Mouse (Mus musculus) regulatory T cell (primary cell): ENCODE results near the gene Gm45261.

ENCODE experiments used
- in situ Hi-C: fragments of 300-600 bp; cut with MboI, MseI; formaldehyde crosslinking; loops from one replicate; pipeline ENCODE4 v1.15.1; 2025; ENCODE audit warnings: high pct_unique_total_duplicates

The Gm45261 gene

GRCm38 (mm10) chr1:80461348-80461747 is at the start of gene Gm45261:
TSS of gene Gm45261 (minus strand) at chr1:80461448.
- in situ Hi-C loops, result no loop called here

GRCm38 (mm10) chr1:80504757-80505156 is 43.5 kb upstream of the Gm45261 start:
- in situ Hi-C loops, result no loop called here

GRCm38 (mm10) chr1:80504081-80504480 is 42.8 kb upstream of the Gm45261 start:
- in situ Hi-C loops, result no loop called here

GRCm38 (mm10) chr1:80502456-80503165 is 41.4 kb upstream of the Gm45261 start:
- in situ Hi-C loops, result no loop called here

- in situ Hi-C loops, result loop anchor here (10.0 kb wide), 1 partner anchor 64 kb away; no protein-coding TSS in a partner anchor
Observed at GRCm38 (mm10) chr1:80499264-80499663, 38.0 kb upstream of the Gm45261 start.

- in situ Hi-C loops, result loop anchor here (10.0 kb wide), 1 partner anchor 62 kb away; no protein-coding TSS in a partner anchor
Observed at GRCm38 (mm10) chr1:80496360-80496759, 35.1 kb upstream of the Gm45261 start.

- in situ Hi-C loops, result no loop called here
Observed at GRCm38 (mm10) chr1:80483419-80483818, 22.2 kb upstream of the Gm45261 start.

- in situ Hi-C loops, result no loop called here
Observed at GRCm38 (mm10) chr1:80474942-80475341, 13.7 kb upstream of the Gm45261 start.

GRCm38 (mm10) chr1:80472395-80472794 is 11.1 kb upstream of the Gm45261 start:
- in situ Hi-C loops, result no loop called here

- in situ Hi-C loops, result no loop called here
Observed at GRCm38 (mm10) chr1:80459923-80460322, 1.3 kb downstream of the Gm45261 start.

- in situ Hi-C loops, result no loop called here
Observed at GRCm38 (mm10) chr1:80459477-80459876, 1.8 kb downstream of the Gm45261 start.

GRCm38 (mm10) chr1:80453971-80454370 is 7.3 kb downstream of the Gm45261 start:
- in situ Hi-C loops, result loop anchor here (5.0 kb wide), 1 partner anchor 42 kb away; no protein-coding TSS in a partner anchor

- in situ Hi-C loops, result loop anchor here (5.0 kb wide), 1 partner anchor 40 kb away; no protein-coding TSS in a partner anchor
Observed at GRCm38 (mm10) chr1:80451914-80452549, 9.2 kb downstream of the Gm45261 start.

- in situ Hi-C loops, result no loop called here
Observed at GRCm38 (mm10) chr1:80447554-80447953, 13.7 kb downstream of the Gm45261 start.

GRCm38 (mm10) chr1:80440911-80441310 is 20.3 kb downstream of the Gm45261 start:
- in situ Hi-C loops, result no loop called here

- in situ Hi-C loops, result loop anchor here (10.0 kb wide), 1 partner anchor 56 kb away; no protein-coding TSS in a partner anchor
Observed at GRCm38 (mm10) chr1:80438506-80438905, 22.7 kb downstream of the Gm45261 start.

- in situ Hi-C loops, result no loop called here
Observed at GRCm38 (mm10) chr1:80427946-80428345, 33.3 kb downstream of the Gm45261 start.

GRCm38 (mm10) chr1:80427425-80427824 is 33.8 kb downstream of the Gm45261 start:
- in situ Hi-C loops, result no loop called here

GRCm38 (mm10) chr1:80424666-80425065 is 36.6 kb downstream of the Gm45261 start:
- in situ Hi-C loops, result no loop called here

- in situ Hi-C loops, result no loop called here
Observed at GRCm38 (mm10) chr1:80418321-80419045, 42.8 kb downstream of the Gm45261 start.

GRCm38 (mm10) chr1:80416329-80416728 is 44.9 kb downstream of the Gm45261 start:
- in situ Hi-C loops, result no loop called here

GRCm38 (mm10) chr1:80412521-80412920 is 48.7 kb downstream of the Gm45261 start:
- in situ Hi-C loops, result loop anchor here (5.0 kb wide), 3 partner anchors 40 to 100 kb away; no protein-coding TSS in a partner anchor
